Mouse (Mus musculus) splenic B cell, adult 2 months (primary cell): Measurements from ENCODE around the gene Cklf.
"Not testable (repeated sequence)": the region's sequence is repeated elsewhere in the genome, so short reads cannot be mapped to it uniquely, and the experiment has no call there.

Experiments
- DNase-seq: peaks from one replicate; pipeline ENCODE4 v3.0.0-alpha.2; 2011; ENCODE audit warnings: low read depth, low spot score
- H3K27me3 ChIP-seq: 2 replicates; pipeline ENCODE4 v1.6.1; 2012; ENCODE audit warnings: mild to moderate bottlenecking, low read length, moderate library complexity, mixed read lengths; ENCODE audit not compliant: control insufficient read depth, poor library complexity, insufficient read depth, severe bottlenecking
- H3K36me3 ChIP-seq: 2 replicates; pipeline ENCODE4 v1.6.1; 2012; ENCODE audit warnings: mild to moderate bottlenecking, low read length, moderate library complexity, mixed read lengths; ENCODE audit not compliant: control insufficient read depth, poor library complexity, insufficient read depth, severe bottlenecking

Gene Cklf

GRCm38 (mm10) chr8:104304962-104305361, 54.3 kb downstream of the Cklf start:
- no peak for DNase-seq
- Histone ChIP-seq H3K27me3 (no peaks in the 10 kb centered on the region), H3K36me3 (no peaks in the 10 kb centered on the region)

DNA sequence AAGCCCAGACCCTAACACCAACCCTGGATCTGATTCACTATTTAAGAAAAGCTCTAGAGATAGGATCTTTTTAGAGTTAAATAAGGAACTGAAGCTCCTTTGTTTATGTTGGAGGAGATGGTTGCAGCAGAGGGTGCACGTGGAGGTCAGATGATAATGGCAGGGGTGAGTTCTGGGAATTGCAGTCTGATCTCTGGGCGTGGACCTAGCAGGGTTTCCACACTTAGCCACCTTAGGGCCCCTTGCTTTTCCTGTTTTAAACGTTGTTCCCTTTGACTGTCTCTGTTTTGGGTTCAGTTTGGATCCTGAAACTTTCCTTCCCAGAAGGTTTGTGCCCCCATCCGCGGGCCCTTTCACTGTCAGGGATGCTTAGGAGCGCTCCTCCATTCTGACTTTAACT, 57.7 kb downstream of the Cklf start:
- DNase-seq, H3K36me3 ChIP-seq, H3K27me3 ChIP-seq: not testable (repeated sequence)

DNA sequence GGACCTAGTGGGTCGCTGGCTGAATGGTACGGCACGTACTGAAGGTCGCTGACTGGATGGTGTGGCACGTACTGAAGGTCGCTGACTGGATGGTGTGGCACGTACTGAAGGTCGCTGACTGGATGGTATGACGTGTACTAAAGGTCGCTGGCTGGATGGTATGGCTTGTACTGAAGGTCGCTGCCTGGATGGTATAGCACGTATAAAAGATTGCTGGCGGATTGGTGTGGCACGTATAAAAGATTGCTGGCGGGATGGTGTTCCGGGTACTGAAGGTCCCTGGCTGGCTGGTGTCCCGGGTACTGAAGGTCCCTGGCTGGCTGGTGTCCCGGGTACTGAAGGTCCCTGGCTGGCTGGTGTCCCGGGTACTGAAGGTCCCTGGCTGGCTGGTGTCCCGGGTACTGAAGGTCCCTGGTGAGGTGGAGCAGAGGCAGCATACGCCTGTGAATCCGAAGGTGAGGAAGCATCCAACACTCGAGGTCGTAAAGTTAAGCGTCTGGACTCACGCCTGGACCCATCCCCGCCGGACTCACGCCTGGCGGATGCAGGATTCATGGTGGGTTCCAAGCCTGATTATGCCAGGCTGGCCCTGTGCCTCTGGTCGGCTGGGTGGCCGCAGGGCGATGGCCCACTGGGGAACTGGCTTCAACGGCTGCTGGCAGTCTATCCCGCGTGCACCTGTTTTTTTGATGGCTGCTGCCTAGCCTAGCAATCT, 58.9 kb downstream of the Cklf start, which contains the start of the genes Gm45711 and Cmtm1:
Gm45711 (minus strand) TSS at position 641 of the 715 bp plus-strand sequence.
Cmtm1 (minus strand) TSS at position 705 of the 715 bp plus-strand sequence.
- DNase-seq, H3K36me3 ChIP-seq, H3K27me3 ChIP-seq: not testable (repeated sequence)

DNA sequence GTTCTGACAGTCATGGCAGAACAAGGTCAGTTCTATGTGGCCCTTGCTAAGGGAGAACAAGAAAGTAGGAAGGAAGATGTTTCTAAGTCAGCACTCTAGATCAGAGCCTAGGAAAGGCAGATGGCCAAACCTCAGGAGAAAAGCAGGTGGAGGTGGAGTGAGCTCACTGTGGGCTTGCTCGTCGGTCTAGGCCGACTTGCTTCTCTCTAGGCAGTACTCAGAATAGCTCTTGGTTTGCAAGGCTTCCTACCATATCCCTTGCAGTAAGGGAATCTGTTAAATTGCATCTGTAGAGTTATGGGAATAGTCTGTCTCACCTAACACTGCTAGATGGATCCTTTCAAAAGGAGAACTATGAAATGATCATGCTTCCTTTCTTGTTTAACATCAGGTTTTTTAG, 61.4 kb downstream of the Cklf start:
- not testable (repeated sequence) for H3K27me3 ChIP-seq, DNase-seq, H3K36me3 ChIP-seq

GRCm38 (mm10) chr8:104313311-104313710, 62.6 kb downstream of the Cklf start:
- H3K27me3 ChIP-seq, result no peaks in the 10 kb centered on the region
- H3K36me3 ChIP-seq, result no peaks in the 10 kb centered on the region
- no peak for DNase-seq
